Comparison of ENCODE assay signal across 16 mouse cellular contexts in genomic region chr19:25006686-25007085, GRCm38 (mm10).
"Had no signal": no experiment of that assay in that cellular context is flagged by ENCODE, and none has a peak within 500 bp of the region (broad histone marks: within the 10 kb centered on the region; RNA-seq: fewer than 3 reads in every experiment).

No protein-coding gene starts in this region.

- H3K4me3 ChIP-seq: layer of hippocampus, adult 2 months; liver, embryonic 13.5 days; midbrain, embryonic 12.5 days; midbrain, embryonic 15.5 days; myocyte; neural tube, embryonic 13.5 days had no signal

- H3K9ac ChIP-seq: liver, embryonic 13.5 days; midbrain, embryonic 12.5 days; midbrain, embryonic 15.5 days; neural tube, embryonic 13.5 days had no signal

- ATAC-seq: midbrain, embryonic 15.5 days had no signal

- H3K27me3 ChIP-seq: liver, embryonic 13.5 days had no signal

- H3K27ac ChIP-seq: kidney, postnatal 0 days; layer of hippocampus, adult 2 months; liver, embryonic 13.5 days; midbrain, embryonic 12.5 days; midbrain, embryonic 15.5 days; neural tube, embryonic 13.5 days had no signal

- H3K4me1 ChIP-seq: midbrain, embryonic 15.5 days had no signal

- H3K4me2 ChIP-seq: liver, embryonic 13.5 days; midbrain, embryonic 12.5 days; midbrain, embryonic 15.5 days; neural tube, embryonic 13.5 days had no signal

- H3K9me3 ChIP-seq: liver, embryonic 13.5 days; midbrain, embryonic 12.5 days; midbrain, embryonic 15.5 days; neural tube, embryonic 13.5 days had no signal

- H3K36me3 ChIP-seq: liver, embryonic 13.5 days; midbrain, embryonic 12.5 days; midbrain, embryonic 15.5 days; neural tube, embryonic 13.5 days had no signal

- DNase-seq: kidney, adult 2 months; kidney, postnatal 25 days; layer of hippocampus, adult 9-11 months; liver, embryonic 13.5 days; lung, adult 2 months; lung, postnatal 36 days; retina, postnatal 1 day; right cerebral cortex, postnatal 25 days; thymus, adult 18-20 months; thymus, postnatal 4 days had no signal
